Mouse (Mus musculus) gastrocnemius, postnatal 36 days (tissue): ENCODE results near the gene Hnf1a. TPM values are rescaled to one million over a fixed set of nuclear protein-coding genes. Genes with fewer than 3 reads are reported as not detected.
A peak's percentile ranks its signal among the peaks of the same experiment; 100 is the strongest.

ENCODE experiments used
- DNase-seq, 2 experiments: peaks; one replicate each; pipeline ENCODE4 v3.0.0; 2022
- intact Hi-C: fragments of 180-260 bp; cut with DNase I; formaldehyde crosslinking; loops from one replicate; pipeline ENCODE4 v1.15.1; 2025
- total RNA-seq, 2 experiments: library from RNA; stranded (reverse); gene quantifications; 2 replicates each; pipeline ENCODE4 v1.2.3; 2021

Gene Hnf1a
- total RNA-seq, 2 experiments from 2014 or later, result not detected

DNA sequence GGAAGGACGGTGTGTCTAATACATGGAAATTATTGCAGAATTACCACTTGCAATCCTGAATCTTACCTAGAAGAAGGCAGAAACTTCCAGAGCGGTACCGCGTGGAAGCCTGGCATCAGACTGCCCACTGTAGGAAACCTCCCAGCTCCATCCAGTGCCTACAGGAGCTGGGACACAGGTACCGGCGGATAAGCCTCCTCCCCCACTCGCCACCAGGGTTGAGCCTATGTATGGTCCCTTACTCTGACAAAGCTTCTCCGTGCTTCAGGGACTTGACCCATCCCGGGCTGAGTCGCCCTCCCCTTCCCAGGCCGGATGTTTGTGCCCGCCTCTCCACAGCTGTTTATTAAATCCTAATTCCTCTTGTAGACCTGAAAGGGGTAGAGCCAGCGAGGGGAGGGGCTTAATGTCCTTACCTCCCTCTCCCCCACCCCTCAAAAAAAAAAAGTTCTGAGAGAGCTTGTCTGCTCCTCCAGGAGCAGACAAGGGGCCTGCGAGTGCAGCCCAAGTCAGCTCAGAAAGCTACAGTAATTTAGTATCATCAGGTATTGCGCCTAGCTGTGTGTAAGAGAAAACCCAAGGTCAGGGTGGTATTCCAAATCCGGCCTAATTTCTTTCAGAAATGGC lies 9.3 kb upstream of the Hnf1a start:
- DNase-seq, result no peak
- intact Hi-C loops, result loop anchor here (2.0 kb wide), 1 partner anchor 97 kb away; no protein-coding TSS in a partner anchor

DNA sequence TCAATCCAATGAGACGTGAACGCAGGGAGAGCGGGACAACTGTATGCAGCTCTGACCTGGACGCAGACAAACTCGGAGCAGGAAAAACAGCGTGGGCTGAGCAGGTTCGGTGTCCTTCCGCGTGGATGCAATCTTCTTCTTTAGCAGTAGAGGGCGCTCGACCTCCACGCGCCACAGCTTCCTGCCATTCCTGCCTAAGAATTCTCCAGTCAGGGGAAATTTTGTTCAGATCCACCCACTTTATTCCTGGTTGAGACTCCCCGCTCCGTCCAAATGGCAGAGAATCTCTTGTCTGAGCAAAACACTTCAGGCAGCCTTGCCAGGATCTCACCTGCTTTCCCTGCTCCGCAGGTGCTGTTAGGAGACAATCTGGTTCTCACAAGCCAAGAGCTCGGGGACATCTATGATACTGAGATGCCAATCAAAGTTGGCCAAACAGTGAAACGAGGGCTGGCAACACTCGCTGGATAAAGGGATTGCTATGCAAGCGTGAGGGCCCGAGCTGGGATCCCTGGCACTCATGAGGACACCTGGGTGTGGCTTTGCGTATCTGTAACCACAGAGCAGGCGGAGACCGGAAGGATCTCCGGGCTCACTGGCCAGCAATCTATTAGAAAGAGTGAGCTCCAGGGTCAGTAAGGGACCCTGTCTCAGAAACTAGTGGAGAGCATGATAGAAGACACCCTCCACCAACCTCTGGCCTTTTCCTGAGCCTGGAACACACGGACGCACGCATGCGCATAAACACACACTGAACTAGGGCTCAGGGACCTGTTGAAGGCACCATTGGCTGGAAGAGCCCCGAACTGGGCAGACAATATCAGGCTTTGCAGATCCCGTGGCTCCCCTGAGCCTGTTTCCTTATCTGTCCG lies 8.6 kb upstream of the Hnf1a start:
- intact Hi-C loops, result loop anchor here (2.0 to 10.0 kb wide), 3 partner anchors 97 to 255 kb away; partner anchors contain the start of gene Pop5

DNA sequence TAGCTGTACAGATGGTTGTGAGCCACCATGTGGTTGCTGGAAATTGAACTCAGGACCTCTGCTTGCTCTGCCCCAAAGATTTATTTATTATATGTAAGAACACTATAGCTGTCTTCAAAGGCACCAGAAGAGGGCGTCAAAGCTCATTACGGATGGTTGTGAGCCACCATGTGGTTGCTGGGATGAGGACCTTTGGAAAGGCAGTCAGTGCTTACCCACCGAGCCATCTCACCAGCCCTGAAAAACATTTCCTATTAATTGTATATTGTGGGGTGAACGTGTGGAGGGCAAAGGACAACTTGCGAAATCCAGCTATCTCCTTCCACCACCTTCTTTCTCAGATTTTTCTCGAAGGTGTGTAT lies 8.0 kb upstream of the Hnf1a start:
- no peak for DNase-seq
- intact Hi-C loops, result loop anchor here (5.0 to 10.0 kb wide), 2 partner anchors 188 to 256 kb away; partner anchors contain the start of gene Pop5

More for the DNA sequence above, 8.6 kb upstream of the Hnf1a start:
- peak; percentile 62 to 70 for DNase-seq

DNA sequence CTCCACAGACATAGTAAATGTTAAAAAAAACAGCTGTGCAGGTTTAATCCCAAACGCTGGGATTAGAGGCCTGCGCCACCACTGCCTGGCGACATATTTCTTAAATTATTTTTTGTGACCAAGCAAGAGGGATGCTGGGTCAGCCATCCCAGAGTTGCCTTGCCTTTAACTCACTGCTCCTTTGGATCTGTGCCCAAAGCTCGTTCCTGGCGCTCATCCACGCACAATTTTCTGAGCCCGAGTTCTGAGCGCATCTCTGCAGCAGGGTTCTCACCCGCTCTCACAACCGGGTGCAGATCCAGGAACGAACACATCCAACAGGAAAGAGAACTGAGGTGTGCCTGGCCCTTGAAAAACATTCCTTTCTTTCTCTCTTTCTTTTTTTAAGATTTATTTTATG lies 7.6 kb upstream of the Hnf1a start:
- DNase-seq, result no peak
- intact Hi-C loops, result loop anchor here (5.0 to 10.0 kb wide), 2 partner anchors 189 to 256 kb away; partner anchors contain the start of gene Pop5

DNA sequence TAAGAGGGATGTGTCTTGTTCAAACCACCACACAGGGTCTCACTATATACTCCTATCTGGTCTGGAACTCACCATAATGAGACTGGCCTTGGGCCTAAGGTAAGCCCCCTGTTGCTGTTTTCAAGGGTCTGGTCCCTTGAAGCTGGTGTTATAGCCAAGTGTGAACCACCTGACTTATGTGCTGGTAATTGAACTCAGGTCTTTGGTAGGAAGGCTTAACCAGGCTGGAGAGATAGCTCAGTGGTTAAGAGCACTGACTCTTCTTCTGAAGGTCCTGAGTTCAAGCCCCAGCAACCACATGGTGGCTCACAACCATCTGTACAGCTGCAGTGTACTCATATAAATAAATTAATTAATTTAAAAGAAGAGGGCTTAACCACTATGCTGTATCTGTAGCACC lies 6.0 kb upstream of the Hnf1a start:
- DNase-seq, result no peak
- intact Hi-C loops, result loop anchor here (5.0 to 10.0 kb wide), 2 partner anchors 190 to 258 kb away; partner anchors contain the start of gene Pop5

DNA sequence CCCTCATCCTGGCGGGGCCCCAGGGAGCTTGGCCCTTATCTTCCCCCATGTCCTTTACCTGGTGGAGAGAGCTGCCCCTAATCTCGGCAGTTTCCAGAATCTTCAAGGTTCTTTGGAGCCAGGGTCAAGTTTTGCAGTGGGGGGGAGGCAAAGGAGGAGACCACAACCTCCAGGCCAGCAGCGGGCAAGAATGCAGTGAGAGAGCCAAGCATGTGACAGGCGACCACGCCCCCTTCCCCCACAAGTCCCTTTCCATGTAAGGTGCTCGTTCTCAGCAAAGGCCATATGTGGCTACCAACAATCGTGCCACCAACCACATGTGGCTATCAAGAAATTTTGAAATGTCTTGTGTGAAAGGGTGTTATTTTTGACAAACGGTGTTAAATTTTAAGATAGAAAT lies 2.2 kb upstream of the Hnf1a start:
- DNase-seq, result no peak
- intact Hi-C loops, result loop anchor here (10.0 kb wide), 1 partner anchor 262 kb away; the partner anchor contains the start of gene Pop5

DNA sequence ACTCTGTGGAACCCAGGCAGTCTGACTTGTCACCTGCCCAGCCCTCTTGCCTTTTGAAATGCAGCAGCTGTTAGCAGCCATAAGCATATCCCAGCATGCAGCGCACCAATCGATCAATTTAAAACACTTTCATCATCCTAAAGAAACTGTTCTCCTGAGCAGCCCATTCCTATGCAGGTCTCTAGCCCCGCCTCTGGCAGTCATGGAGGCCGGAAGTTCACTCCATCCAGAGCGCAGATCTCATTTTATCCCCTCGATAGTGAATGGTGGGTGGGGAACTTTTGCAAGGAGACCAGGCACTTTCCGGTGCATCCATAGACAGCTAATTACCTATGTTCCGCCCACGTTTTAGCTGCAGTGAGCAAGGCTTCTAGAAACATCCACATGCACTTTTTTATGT lies 1.3 kb upstream of the Hnf1a start:
- intact Hi-C loops, result loop anchor here (10.0 kb wide), 1 partner anchor 263 kb away; the partner anchor contains the start of gene Pop5
- no peak for DNase-seq

DNA sequence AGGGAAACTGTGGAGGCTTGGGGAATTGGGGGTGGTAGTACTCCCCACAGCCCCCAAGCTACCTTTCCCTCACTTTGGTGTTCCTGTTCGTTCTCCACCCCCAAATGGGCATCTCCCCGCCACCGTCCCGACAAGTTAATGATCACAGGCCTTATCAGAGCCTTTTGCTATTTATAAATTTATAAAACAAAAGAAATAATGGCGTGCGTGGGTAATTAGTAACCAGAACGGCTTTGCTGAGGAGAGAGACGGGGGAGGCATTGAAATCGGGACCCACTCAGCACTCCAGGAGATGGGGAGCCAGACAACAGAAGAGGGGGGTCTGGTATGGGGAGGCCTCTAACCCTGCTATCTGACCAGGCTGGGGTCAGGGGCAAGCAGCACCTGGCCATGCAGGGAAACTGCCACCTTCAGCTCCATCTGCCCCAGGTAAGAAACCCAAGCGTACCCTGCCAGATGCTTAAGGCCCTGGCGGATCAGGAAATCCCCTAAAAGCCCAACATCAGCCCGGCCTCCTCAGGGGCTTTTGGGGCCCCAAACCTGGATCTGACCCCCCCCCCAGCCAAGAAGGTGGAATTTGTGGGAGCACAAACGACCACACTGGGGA lies 1.2 kb downstream of the Hnf1a start:
- intact Hi-C loops, result loop anchor here (10.0 kb wide), 1 partner anchor 265 kb away; the partner anchor contains the start of gene Pop5
- DNase-seq, result no peak

DNA sequence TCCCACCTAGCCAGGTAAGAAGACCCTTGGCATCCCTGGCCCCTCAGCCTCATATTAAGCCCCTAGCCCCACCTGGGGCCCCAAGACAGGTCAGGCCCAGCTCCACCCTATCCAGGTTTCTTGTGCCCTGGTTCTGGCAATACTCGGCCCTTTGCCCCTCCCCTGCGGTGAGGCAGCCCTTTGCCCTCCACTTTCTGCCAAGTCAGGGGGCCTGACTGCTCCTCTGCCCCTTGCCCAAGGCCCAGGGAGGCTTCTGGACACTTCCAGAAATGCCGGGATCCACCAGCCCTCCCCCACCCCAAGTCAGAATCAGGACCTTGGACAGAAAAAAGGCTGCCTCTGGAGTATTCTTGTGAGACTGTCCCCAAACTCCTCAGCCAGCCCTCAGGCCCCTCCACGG lies 1.8 kb downstream of the Hnf1a start:
- DNase-seq, result no peak
- intact Hi-C loops, result no loop called here

DNA sequence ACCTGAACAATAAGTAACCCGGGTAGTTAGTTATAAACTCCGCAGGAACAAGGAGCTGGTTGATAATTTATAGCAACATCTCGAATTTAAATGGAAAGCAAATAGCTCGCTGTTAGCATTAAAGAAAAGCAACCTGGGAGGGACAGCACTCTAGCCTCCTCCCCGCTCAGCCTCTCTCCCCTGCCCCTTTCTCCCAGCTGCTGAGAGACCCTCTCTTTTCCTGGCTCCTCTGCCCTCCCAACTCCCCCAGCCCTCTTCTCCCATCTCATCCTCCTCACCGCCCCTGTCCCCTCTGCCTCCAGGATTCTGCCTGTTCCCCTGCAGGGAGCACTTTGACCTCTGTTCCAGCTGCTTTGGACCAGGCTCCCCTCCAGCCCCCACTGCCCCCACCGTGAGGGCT lies 2.2 kb downstream of the Hnf1a start:
- no peak for DNase-seq
- intact Hi-C loops, result no loop called here

DNA sequence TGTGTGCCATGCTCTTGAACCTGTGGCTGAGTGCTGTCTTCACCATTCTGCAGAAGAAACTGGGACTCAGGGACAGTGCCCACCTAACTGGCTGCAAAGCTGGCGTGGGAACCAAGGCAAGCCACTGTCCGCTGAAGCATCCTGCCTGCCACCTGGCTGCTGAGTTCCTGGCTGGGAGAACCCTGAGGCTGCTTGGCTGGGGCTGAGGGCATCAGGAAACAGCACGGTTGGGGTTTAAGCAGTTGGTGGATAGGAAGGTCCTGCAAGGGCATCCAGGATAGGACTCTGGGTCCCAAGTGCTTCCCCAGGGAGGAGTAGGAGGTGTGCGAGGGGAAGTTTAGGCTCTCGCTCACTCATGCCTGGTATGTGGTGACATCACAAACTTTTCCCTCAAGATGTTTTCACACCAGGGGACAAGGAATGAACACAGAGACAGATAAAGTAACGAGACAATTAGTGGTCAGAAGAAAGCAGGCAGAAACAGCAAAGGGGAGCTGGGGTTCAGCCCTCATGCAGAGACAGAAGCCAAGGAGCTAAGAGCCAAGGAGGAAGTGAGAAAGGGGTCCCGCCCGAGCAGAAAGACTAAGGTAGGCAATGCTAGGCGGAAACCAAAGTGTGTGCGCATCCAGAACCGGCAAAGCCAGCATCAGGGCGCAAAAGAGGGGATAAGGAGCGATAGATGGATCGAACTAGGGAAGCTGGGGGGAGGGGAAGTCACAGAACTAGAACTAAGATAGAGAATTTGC lies 3.2 kb downstream of the Hnf1a start:
- no peak for DNase-seq
- intact Hi-C loops, result no loop called here

DNA sequence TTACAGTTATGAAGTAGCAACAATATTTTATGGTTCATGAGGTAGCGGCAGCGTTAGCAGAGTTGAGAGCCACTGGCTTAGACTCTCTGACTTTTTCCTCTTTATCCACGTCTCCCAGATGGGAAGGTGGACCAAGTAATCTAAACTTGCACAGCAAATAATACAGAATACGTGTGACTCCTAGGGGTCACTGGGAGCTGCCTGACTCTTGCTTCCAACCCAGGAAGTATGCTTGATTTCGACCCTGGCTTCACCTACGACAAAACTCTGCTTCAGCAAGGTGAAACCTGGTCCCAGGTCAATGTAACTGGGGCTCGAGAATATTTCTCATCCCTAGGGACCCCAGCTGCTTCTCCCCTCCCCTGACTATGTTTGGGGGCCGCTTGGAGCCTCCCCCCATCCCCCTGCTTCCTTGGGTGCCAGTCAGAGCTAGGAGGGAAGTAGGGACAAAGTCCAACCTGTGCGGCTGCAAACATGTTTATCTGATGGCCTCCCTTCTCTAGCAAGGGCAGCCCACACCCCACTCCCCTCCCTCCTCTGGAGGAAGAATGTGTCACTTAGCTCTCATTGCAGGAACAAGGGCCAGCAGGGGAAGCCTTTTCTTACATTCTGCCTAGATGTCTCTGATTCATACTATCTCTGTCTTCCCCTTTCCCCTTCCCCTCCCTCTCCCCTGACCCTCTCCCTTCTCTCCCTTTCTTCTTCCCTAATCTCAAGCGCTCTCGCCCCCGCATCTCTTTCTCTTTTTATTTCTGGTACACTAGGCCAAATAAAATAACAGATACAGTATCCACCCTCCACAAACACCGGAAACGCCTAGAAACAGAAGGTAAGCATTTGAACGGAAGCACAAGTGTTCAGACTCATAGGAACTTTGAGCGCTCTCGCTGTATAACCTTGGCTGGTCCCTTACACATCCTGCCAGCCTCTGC lies 5.7 kb downstream of the Hnf1a start:
- DNase-seq, result no peak
- intact Hi-C loops, result no loop called here

DNA sequence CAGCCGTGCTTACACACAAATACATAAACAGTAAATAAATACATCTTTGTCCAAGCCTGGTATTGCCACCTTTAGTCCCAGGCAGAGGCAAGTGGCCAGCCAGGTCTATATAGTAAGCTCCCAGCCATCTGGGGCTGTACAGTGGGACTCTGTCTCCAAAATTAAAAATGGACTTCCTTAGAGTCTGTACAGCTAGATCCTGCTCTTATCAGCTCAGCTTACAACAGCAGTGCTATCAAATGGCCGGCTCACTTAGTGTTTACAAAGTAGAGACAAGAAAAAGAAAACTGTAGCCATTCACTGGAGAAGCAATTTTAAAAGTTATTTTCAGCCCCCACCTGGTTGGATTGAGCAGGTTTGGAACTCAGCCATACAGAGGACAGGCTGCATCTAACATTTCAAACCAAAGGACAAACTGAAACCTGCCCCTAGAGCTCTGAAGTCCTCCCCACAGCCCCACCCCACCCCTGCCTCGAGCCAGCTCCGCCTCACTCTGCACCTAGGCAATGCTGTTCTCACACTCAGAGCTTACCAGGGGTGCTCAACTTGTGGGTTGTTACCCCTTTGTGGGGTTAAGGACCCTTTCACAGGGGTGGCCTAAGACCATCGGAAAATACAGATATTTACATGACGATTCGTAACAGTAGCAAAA lies 6.5 kb downstream of the Hnf1a start:
- intact Hi-C loops, result no loop called here
- no peak for DNase-seq

DNA sequence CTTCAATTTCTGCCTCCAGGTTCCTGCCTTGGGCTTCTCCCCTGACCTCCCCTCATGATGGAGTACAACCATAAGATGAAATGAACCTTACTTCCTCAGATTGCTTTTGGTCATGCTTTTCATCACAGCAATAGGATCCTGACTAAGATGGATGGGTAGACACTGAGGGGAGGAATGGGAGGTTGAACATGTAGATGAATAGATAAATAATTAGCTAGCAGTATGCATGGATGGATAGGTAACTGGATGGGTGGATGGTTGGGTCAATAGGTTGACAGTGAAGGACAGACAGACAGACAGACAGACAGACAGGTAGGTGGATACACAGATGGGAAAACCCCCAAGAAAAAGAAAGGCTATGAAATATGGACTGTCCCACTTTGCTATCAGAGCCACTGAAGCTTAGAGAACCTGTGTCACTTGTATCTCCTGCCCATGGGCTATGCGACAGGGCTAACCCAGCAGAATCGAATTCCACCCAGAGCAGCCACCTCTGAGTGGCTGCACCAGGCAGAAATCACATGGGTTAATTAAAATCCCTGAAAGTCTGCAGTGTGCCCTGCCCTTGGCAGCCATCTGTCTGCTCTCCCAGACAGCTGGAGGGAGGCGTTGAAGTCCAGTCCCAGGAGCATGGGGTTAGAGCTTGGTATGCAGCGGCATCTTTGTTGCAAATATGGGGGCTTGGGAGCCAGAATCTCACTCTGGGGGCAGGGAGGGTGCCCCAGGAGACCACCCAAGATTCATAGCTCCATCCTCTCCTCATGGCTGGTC lies 9.1 kb downstream of the Hnf1a start:
- intact Hi-C loops, result no loop called here
- DNase-seq, result no peak

DNA sequence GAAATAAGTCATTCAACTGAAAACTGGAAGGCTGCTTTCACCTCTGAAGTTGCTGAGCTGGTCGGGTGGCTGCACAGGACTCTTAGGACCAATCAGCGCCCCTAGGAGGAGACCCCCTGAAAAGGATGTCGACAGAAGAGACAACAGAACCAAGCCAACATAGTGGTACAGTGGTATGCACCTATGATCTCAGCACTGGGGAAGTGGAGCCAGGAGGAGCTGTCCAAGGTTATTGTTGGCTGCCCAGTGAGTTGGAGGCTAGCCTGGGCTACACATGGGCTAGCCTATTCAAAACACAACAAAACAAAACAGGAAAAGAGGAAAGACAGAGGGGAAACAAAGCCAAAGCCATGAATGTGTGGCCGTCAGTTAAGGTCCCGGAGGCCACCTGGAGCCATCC lies 12.8 kb downstream of the Hnf1a start:
- intact Hi-C loops, result no loop called here

DNA sequence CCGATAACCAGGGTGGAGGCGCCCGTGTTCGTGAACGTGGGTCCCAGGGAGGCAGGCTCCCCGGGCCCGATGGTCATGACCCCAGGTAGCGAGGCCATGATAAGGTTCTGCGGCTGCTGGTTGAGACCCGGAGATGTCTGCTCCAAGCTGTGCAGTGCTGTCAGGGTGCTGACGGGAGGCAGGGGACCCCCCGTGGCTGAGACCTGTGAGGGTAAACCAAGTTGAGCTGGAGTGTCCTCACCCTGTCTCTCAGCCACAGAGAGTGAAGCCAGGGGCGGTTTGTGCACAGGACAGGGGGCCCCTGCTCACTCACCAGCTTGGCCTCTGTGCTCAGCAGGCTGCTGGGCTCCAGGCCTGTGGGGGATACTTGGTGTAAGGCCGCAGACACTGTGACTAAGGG lies 17.6 kb downstream of the Hnf1a start:
- no peak for DNase-seq
- intact Hi-C loops, result no loop called here

More for the DNA sequence above, 12.8 kb downstream of the Hnf1a start:
- no peak for DNase-seq

DNA sequence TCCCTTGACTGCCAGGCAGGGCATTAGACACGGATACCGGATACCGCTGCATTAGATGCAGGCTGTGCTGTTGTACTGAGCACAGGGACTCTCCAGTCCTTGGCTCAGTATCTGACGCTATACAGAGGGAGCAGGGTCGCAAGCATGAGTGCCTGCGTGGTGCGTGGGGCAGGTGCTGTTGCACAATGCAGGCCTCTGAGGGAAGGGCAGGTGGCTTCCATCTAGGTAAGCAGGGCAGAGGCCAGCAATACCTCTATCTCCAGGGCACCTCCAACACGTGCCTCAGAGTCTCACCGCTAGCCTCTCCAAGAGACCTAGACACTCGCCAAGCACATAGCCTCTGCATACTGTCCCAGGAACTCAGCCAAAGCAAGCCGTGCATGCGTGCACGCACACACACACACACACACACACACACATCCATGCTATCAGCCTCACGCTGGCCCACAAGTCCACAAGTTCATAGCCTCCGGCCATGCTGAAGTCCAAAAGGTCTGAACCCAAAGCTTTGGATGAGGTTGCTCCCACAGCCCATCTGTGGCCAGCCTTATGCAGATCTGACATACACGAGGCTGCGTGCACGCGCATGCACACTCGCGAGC lies 19.5 kb downstream of the Hnf1a start:
- intact Hi-C loops, result no loop called here

DNA sequence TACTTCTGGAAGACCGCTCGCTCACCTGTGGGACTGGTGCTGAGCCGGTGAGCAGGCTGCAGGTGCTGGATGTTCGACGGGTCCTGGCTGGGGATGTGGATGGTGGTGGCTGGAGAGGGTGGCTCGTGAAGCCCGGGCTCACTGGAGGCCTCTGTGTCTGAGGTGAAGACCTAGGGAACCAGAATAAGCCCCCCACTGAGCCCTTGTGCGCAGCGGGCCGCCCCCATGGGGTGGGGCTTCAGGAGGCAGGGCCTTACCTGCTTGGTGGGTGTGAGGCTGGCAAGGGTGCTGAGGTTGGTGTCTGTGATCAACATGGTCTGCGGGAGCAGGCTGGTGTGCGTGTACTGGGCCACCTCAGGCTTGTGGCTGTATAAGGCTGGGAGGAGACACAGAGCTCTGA lies 20.2 kb downstream of the Hnf1a start:
- intact Hi-C loops, result no loop called here
- DNase-seq, result no peak

More for the DNA sequence above, 19.5 kb downstream of the Hnf1a start:
- no peak for DNase-seq
